Mouse (Mus musculus): ENCODE measurements around the gene Coro7. TPM values are rescaled to one million over a fixed set of nuclear protein-coding genes. Genes with fewer than 3 reads are reported as not detected.

Coro7 gene
- polyA plus RNA-seq, 1 experiment from 2014 or later, result 13.1 TPM

DNA sequence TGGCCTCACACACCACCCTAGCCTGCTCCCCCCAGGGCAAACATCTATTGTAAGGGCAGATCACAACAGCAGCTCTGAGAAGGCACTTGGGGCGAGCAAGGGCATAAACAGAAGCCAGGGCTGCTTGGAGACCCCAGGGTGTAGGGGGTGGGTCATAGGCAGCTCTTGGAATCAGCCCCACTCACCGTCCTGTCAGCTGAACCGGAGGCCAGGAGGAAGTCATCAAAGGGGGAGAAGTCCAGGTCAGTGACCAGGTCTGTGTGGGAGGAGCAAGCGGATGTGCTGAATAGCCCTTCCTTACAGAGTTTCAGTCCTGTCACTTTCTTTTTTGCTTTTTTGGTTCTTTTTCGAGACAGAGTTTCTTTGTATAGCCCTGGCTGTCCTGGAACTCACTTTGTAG, 9.3 kb downstream of the Coro7 start:
- Histone ChIP-seq H3K4me2 (ENCODE audit: low read depth, severe bottlenecking) (no peak overlapping the region), H3K9ac (ENCODE audit: low read length) (no peak overlapping the region), H3K4me3 (ENCODE audit: low read depth, low read length) (no peak overlapping the region), H3K27ac (replicated peaks; ENCODE audit: low read depth, low read length) (no peak overlapping the region), H3K4me1 (ENCODE audit: control insufficient read depth, insufficient read depth, low read length) (peaks cover 4% of the 10 kb centered on the region; the same call in 1 of the 2 replicates), H3K36me3 (ENCODE audit: control insufficient read depth, insufficient read depth, low read length) (peaks cover 10% of the 10 kb centered on the region), H3K27me3 (ENCODE audit: control insufficient read depth, insufficient read depth, low read length) (no peaks in the 10 kb centered on the region), H3K9me3 (ENCODE audit: control insufficient read depth, low read length) (no peaks in the 10 kb centered on the region)
- ATAC-seq (ENCODE audit: insufficient number of reproducible peaks, low FRiP score, low TSS enrichment, low read depth), result no peak
- WGBS, result 72% methylated on average over 5 of the region's 5 CpGs
- no peak for DNase-seq (ENCODE audit: low spot score)

DNA sequence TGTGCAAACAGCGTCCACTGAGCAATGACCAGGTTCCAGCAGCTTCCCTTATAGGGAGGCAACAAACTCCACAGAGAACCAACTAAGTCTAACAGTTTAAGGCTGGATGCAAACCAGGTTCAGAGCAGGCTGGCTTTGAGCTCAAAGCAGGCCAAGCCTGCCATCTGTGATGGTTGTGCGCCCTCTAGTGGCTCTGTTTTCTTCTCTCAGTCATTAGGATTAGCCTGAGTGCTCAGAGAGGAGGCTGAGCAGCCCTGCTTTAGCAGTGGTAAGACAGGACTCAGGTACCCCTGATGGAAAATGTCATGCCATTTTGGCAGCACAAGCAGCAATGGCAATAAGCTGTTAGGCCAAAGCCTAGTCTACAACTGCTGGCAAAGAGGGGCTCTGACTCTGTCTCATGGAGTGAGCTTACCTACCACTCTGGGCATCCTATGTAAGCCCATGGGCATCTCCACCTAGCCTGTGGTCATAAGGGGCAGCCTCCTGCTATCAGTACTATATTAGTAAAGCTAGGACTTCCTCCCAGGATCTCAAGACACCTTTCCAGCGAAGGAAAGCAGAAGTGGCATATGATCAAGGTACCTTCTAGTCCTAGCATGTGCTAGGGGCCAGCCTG, 12.3 kb downstream of the Coro7 start:
- peaks cover 9% of the 10 kb centered on the region for H3K36me3 ChIP-seq (ENCODE audit: control insufficient read depth, insufficient read depth, low read length)
- H3K9me3 ChIP-seq (ENCODE audit: control insufficient read depth, low read length), result no peaks in the 10 kb centered on the region
- peaks cover 4% of the 10 kb centered on the region; the same call in 1 of the 2 replicates for H3K4me1 ChIP-seq (ENCODE audit: control insufficient read depth, insufficient read depth, low read length)
- H3K27ac ChIP-seq (replicated peaks; ENCODE audit: low read depth, low read length), result no peak overlapping the region
- 21% methylated on average over 3 of the region's 3 CpGs for WGBS
- no peak overlapping the region for H3K4me3 ChIP-seq (ENCODE audit: low read depth, low read length)
- H3K27me3 ChIP-seq (ENCODE audit: control insufficient read depth, insufficient read depth, low read length), result no peaks in the 10 kb centered on the region
- no peak overlapping the region for H3K4me2 ChIP-seq (ENCODE audit: low read depth, severe bottlenecking)
- 0 out of 2 replicates have a peak overlapping the region, but pooled peaks have one; percentile 12 for H3K9ac ChIP-seq (ENCODE audit: low read length)
- peak; percentile 95 for DNase-seq (ENCODE audit: low spot score)
- ATAC-seq (ENCODE audit: insufficient number of reproducible peaks, low FRiP score, low TSS enrichment, low read depth), result peak; percentile 51; the same call in 1 of the 2 replicates

DNA sequence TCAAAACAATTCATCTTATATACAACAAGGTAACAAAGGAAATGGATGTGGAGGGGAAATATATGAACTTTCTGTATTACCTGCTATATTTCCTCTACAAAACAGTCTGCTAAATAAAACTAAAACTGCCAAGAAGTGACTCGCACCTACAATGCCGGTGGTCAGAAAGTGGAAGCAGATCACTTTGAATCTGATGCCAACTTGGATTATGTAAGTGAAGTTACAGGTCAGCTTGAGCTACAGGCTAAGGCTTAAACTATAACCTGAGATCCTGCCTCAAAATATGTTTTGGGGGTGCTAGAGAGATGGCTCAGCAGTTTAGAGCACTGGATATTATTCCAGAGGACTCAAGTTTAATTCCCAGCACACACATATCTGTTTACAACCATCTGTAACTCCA, 13.9 kb downstream of the Coro7 start:
- Histone ChIP-seq H3K4me1 (ENCODE audit: control insufficient read depth, insufficient read depth, low read length) (peaks cover 11% of the 10 kb centered on the region; the same call in 1 of the 2 replicates), H3K27me3 (ENCODE audit: control insufficient read depth, insufficient read depth, low read length) (no peaks in the 10 kb centered on the region), H3K4me2 (ENCODE audit: low read depth, severe bottlenecking) (no peak overlapping the region), H3K9ac (ENCODE audit: low read length) (no peak overlapping the region), H3K9me3 (ENCODE audit: control insufficient read depth, low read length) (no peaks in the 10 kb centered on the region), H3K36me3 (ENCODE audit: control insufficient read depth, insufficient read depth, low read length) (peaks cover 10% of the 10 kb centered on the region), H3K4me3 (ENCODE audit: low read depth, low read length) (no peak overlapping the region), H3K27ac (replicated peaks; ENCODE audit: low read depth, low read length) (no peak overlapping the region)
- ATAC-seq (ENCODE audit: insufficient number of reproducible peaks, low FRiP score, low TSS enrichment, low read depth), result no peak
- WGBS, result 97% methylated on average over 2 of the region's 2 CpGs
- DNase-seq (ENCODE audit: low spot score), result no peak

DNA sequence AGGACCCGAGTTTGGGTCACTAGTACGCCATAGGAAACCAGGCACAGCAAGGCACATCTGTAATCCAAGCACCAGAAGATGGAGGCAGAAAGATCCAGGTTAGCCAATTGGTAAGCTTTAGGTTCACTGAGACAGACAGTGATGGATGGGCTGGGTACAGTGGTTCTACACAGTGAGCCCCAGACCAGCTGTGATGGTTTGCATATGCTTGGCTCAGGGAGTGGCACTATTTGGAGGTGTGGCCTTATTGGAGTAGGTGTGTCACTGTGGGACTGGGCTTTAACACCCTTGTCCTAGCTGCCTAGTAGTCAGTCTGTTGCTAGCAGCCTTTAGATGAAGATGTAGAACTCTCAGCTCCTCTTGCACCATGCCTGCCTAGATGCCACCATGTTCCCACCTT, 15.8 kb downstream of the Coro7 start:
- Histone ChIP-seq H3K9ac (ENCODE audit: low read length) (no peak overlapping the region), H3K4me2 (ENCODE audit: low read depth, severe bottlenecking) (no peak overlapping the region), H3K27ac (replicated peaks; ENCODE audit: low read depth, low read length) (no peak overlapping the region), H3K36me3 (ENCODE audit: control insufficient read depth, insufficient read depth, low read length) (peaks cover 7% of the 10 kb centered on the region), H3K9me3 (ENCODE audit: control insufficient read depth, low read length) (no peaks in the 10 kb centered on the region), H3K4me3 (ENCODE audit: low read depth, low read length) (no peak overlapping the region), H3K4me1 (ENCODE audit: control insufficient read depth, insufficient read depth, low read length) (peaks cover 20% of the 10 kb centered on the region; the same call in 1 of the 2 replicates), H3K27me3 (ENCODE audit: control insufficient read depth, insufficient read depth, low read length) (no peaks in the 10 kb centered on the region)
- no peak for DNase-seq (ENCODE audit: low spot score)
- 85% methylated on average over 2 of the region's 2 CpGs for WGBS
- ATAC-seq (ENCODE audit: insufficient number of reproducible peaks, low FRiP score, low TSS enrichment, low read depth), result no peak

DNA sequence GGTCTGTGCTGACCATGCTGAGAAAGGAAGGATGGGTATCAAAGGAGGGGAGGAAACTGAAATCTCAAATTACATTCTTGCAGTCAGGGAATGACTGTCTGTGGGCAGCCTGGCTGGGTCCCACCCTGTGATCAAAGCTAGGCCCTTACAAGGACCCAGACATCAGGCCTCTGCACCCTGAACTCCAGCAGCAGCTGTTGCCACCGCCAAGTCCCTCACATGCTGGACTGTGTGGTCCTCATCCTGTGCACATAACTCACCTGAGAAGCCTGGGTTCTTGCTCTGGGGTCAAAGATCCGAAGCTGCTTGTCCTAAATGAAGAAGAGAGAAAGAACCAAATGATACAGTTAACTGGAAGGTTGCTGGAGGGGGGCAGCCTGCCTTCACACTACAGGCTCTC, 18.0 kb downstream of the Coro7 start:
- ATAC-seq (ENCODE audit: insufficient number of reproducible peaks, low FRiP score, low TSS enrichment, low read depth) (no peak), DNase-seq (ENCODE audit: low spot score) (no peak)
- peak overlapping the region; percentile 38; the same call in 1 of the 2 replicates for H3K27ac ChIP-seq (replicated peaks; ENCODE audit: low read depth, low read length)
- H3K9ac ChIP-seq (ENCODE audit: low read length), result no peak overlapping the region
- 52% methylated on average over 2 of the region's 2 CpGs for WGBS
- H3K27me3 ChIP-seq (ENCODE audit: control insufficient read depth, insufficient read depth, low read length), result no peaks in the 10 kb centered on the region
- peaks cover 28% of the 10 kb centered on the region for H3K4me1 ChIP-seq (ENCODE audit: control insufficient read depth, insufficient read depth, low read length)
- no peak overlapping the region for H3K4me3 ChIP-seq (ENCODE audit: low read depth, low read length)
- no peak overlapping the region for H3K4me2 ChIP-seq (ENCODE audit: low read depth, severe bottlenecking)
- peaks cover 4% of the 10 kb centered on the region; the same call in 1 of the 2 replicates for H3K36me3 ChIP-seq (ENCODE audit: control insufficient read depth, insufficient read depth, low read length)
- H3K9me3 ChIP-seq (ENCODE audit: control insufficient read depth, low read length), result no peaks in the 10 kb centered on the region

DNA sequence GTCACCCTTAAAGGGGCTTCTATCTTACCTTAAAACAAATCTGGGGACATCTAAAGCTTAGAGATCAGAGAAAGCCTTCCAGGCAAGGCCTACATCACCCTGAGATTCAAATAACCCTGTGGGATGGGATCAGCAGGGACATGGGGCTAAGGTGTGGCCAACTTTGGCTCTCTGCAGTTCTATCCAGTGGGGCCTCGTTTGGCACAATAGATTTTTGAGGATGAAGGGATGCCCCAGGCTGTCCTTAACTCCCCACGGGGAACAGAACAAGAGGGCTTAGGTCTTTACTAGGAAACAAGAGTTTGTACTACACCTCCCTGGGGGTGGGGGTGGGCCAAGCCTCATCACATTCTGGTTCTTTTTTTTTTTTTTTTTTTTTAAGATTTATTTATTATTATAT, 20.3 kb downstream of the Coro7 start:
- DNase-seq (ENCODE audit: low spot score) (no peak), ATAC-seq (ENCODE audit: insufficient number of reproducible peaks, low FRiP score, low TSS enrichment, low read depth) (peak; percentile 29; the same call in 1 of the 2 replicates)
- Histone ChIP-seq H3K9me3 (ENCODE audit: control insufficient read depth, low read length) (no peaks in the 10 kb centered on the region), H3K36me3 (ENCODE audit: control insufficient read depth, insufficient read depth, low read length) (peaks cover 6% of the 10 kb centered on the region; the same call in 1 of the 2 replicates), H3K27ac (replicated peaks; ENCODE audit: low read depth, low read length) (peak overlapping the region; percentile 97), H3K9ac (ENCODE audit: low read length) (peak overlapping the region; percentile 54), H3K4me2 (ENCODE audit: low read depth, severe bottlenecking) (peak overlapping the region; percentile 34), H3K4me1 (ENCODE audit: control insufficient read depth, insufficient read depth, low read length) (peaks cover 51% of the 10 kb centered on the region), H3K4me3 (ENCODE audit: low read depth, low read length) (no peak overlapping the region), H3K27me3 (ENCODE audit: control insufficient read depth, insufficient read depth, low read length) (no peaks in the 10 kb centered on the region)
- WGBS, result 3% methylated on average over 2 of the region's 2 CpGs

DNA sequence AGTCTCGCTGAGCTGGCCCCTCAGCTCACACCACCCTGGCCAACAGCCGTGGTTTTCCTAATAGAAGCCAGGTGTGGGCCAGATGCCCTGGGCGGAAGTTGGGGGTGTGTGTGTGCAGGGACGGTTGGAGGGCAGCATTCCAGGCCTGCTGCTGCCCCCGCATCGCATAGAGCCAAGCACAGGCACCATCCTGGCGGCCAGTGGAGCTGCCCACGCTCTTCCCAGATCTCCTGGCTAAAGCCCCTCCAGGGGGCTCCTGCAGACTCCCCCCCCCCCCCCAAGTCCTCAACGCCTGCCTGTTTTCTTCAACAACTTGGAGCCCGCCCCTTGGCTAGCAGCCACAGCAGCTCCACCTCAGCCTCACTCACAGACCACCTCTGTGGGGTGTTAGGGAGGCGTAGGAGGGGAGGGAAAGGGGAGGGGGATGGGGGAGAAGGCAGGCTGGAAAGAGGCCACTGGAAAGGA, 20.8 kb downstream of the Coro7 start:
- ATAC-seq (ENCODE audit: insufficient number of reproducible peaks, low FRiP score, low TSS enrichment, low read depth), result peak; percentile 96
- WGBS, result 8% methylated on average over 11 of the region's 11 CpGs
- H3K9ac ChIP-seq (ENCODE audit: low read length), result peak overlapping the region; percentile 54
- peaks cover 6% of the 10 kb centered on the region; the same call in 1 of the 2 replicates for H3K36me3 ChIP-seq (ENCODE audit: control insufficient read depth, insufficient read depth, low read length)
- H3K27ac ChIP-seq (replicated peaks; ENCODE audit: low read depth, low read length), result peak overlapping the region; percentile 97
- peak overlapping the region; percentile 34; the same call in 1 of the 2 replicates for H3K4me2 ChIP-seq (ENCODE audit: low read depth, severe bottlenecking)
- no peaks in the 10 kb centered on the region for H3K9me3 ChIP-seq (ENCODE audit: control insufficient read depth, low read length)
- H3K4me3 ChIP-seq (ENCODE audit: low read depth, low read length), result no peak overlapping the region
- no peaks in the 10 kb centered on the region for H3K27me3 ChIP-seq (ENCODE audit: control insufficient read depth, insufficient read depth, low read length)
- peak; percentile 96 for DNase-seq (ENCODE audit: low spot score)
- H3K4me1 ChIP-seq (ENCODE audit: control insufficient read depth, insufficient read depth, low read length), result peaks cover 56% of the 10 kb centered on the region

DNA sequence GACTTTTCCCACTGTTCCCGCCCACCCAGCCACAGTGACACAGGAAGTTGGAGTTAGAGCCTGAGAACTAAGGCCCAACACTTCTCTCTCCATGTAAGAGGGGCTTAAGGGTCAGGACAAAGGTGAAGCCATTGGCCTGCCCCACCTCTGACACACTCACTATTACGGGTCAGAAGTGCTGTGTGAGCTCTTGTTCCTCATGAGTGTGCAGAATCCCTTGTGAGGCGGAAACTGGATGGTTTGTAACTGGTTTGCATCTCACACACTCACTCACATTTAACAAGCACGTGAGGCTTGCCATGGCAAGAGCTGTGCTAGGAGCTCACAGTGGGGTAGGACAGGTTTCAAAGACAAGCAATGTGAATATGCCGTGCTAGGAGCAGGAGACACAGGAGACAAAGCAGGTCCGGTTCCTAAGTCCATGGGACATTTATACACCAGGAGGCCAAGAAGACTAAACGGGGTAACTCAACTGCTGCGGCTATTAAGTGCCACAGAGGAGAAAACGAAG, 23.0 kb downstream of the Coro7 start:
- DNase-seq (ENCODE audit: low spot score) (no peak), ATAC-seq (ENCODE audit: insufficient number of reproducible peaks, low FRiP score, low TSS enrichment, low read depth) (no peak)
- 41% methylated on average over 9 of the region's 9 CpGs for WGBS
- H3K4me1 ChIP-seq (ENCODE audit: control insufficient read depth, insufficient read depth, low read length), result peaks cover 78% of the 10 kb centered on the region
- H3K27me3 ChIP-seq (ENCODE audit: control insufficient read depth, insufficient read depth, low read length), result no peaks in the 10 kb centered on the region
- no peak overlapping the region for H3K4me3 ChIP-seq (ENCODE audit: low read depth, low read length)
- peaks cover 5% of the 10 kb centered on the region; the same call in 1 of the 2 replicates for H3K36me3 ChIP-seq (ENCODE audit: control insufficient read depth, insufficient read depth, low read length)
- H3K27ac ChIP-seq (replicated peaks; ENCODE audit: low read depth, low read length), result peak overlapping the region; percentile 97; the same call in 1 of the 2 replicates
- no peaks in the 10 kb centered on the region for H3K9me3 ChIP-seq (ENCODE audit: control insufficient read depth, low read length)
- no peak overlapping the region for H3K9ac ChIP-seq (ENCODE audit: low read length)
- no peak overlapping the region for H3K4me2 ChIP-seq (ENCODE audit: low read depth, severe bottlenecking)

Measured in limb, embryonic 11.5 days (tissue).